Mouse (Mus musculus): ENCODE results near the gene Ano1.

Ano1 gene

GRCm38 (mm10) chr7:144583619-144584018, 168.2 kb downstream of the Ano1 start:
- no peak for DNase-seq (ENCODE audit: low spot score in 2 of 2)

- DNase-seq (ENCODE audit: low spot score in 2 of 2): peak; percentile 92 to 95
Observed at GRCm38 (mm10) chr7:144582284-144582980, 169.3 kb downstream of the Ano1 start, which contains the start of gene Fadd. Fadd (minus strand) TSS chr7:144582463.

- DNase-seq (ENCODE audit: low spot score in 2 of 2): peak; percentile 85 to 89
Observed at GRCm38 (mm10) chr7:144581559-144582283, 170.1 kb downstream of the Ano1 start.

GRCm38 (mm10) chr7:144577876-144578275, 173.9 kb downstream of the Ano1 start:
- peak; percentile 47 to 64 for DNase-seq (ENCODE audit: low spot score in 2 of 2)

GRCm38 (mm10) chr7:144572234-144572633, 179.5 kb downstream of the Ano1 start:
- DNase-seq (ENCODE audit: low spot score in 2 of 2): no peak

GRCm38 (mm10) chr7:144571598-144571997, 180.2 kb downstream of the Ano1 start:
- DNase-seq (ENCODE audit: low spot score in 2 of 2): no peak

GRCm38 (mm10) chr7:144569428-144569827, 182.3 kb downstream of the Ano1 start:
- DNase-seq (ENCODE audit: low spot score in 2 of 2): peak; percentile 55 to 82

GRCm38 (mm10) chr7:144568091-144568490, 183.7 kb downstream of the Ano1 start:
- DNase-seq (ENCODE audit: low spot score in 2 of 2): no peak

- DNase-seq (ENCODE audit: low spot score in 2 of 2): no peak
Observed at GRCm38 (mm10) chr7:144566921-144567682, 184.7 kb downstream of the Ano1 start.

GRCm38 (mm10) chr7:144563456-144564155, 188.2 kb downstream of the Ano1 start:
- DNase-seq (ENCODE audit: low spot score in 2 of 2): no peak

GRCm38 (mm10) chr7:144562016-144562415, 189.8 kb downstream of the Ano1 start:
- no peak for DNase-seq (ENCODE audit: low spot score in 2 of 2)

- DNase-seq (ENCODE audit: low spot score in 2 of 2): no peak
Observed at GRCm38 (mm10) chr7:144560594-144560993, 191.2 kb downstream of the Ano1 start.

GRCm38 (mm10) chr7:144558552-144558951, 193.2 kb downstream of the Ano1 start:
- no peak for DNase-seq (ENCODE audit: low spot score in 2 of 2)

- no peak for DNase-seq (ENCODE audit: low spot score in 2 of 2)
Observed at GRCm38 (mm10) chr7:144554123-144554472, 197.7 kb downstream of the Ano1 start.

GRCm38 (mm10) chr7:144553237-144554122, 198.3 kb downstream of the Ano1 start, which contains the start of gene Ppfia1:
Ppfia1 (minus strand) TSS chr7:144553729.
- DNase-seq (ENCODE audit: low spot score in 2 of 2): peak; percentile 96 to 97

- no peak for DNase-seq (ENCODE audit: low spot score in 2 of 2)
Observed at GRCm38 (mm10) chr7:144552274-144552673, 199.5 kb downstream of the Ano1 start.

- no peak for DNase-seq (ENCODE audit: low spot score in 2 of 2)
Observed at GRCm38 (mm10) chr7:144550811-144551210, 201.0 kb downstream of the Ano1 start.

GRCm38 (mm10) chr7:144549904-144550566, 201.7 kb downstream of the Ano1 start:
- DNase-seq (ENCODE audit: low spot score in 2 of 2): no peak

GRCm38 (mm10) chr7:144545231-144545630, 206.5 kb downstream of the Ano1 start:
- peak; percentile 72 to 80 for DNase-seq (ENCODE audit: low spot score in 2 of 2)

GRCm38 (mm10) chr7:144541351-144541750, 210.4 kb downstream of the Ano1 start:
- DNase-seq (ENCODE audit: low spot score in 2 of 2): no peak

Data from heart, adult 9 months (tissue).